Mouse (Mus musculus): Measurements from ENCODE around the gene Ier3.

GRCm38 (mm10) chr17:35829737-35830136, 8.3 kb downstream of the Ier3 start:
- peak; percentile 96 for TF ChIP-seq CTCF (IDR thresholded peaks at IDR 0.05; ENCODE audit: borderline replicate concordance, control insufficient read depth, extremely low read depth, insufficient read depth, low read length, poor library complexity)
- no peak for TF ChIP-seq POLR2A (IDR thresholded peaks at IDR 0.05; ENCODE audit: control insufficient read depth, extremely low read depth, insufficient read depth, low read length, poor library complexity)
